Mouse (Mus musculus) lung, adult 2 months (tissue): ENCODE results near the gene Igsf21.

Experiments
- CTCF ChIP-seq: fragments of 200-500 bp; IDR thresholded peaks from 2 replicates; pipeline ENCODE4 v1.5.1; 2011; ENCODE audit warnings: mild to moderate bottlenecking, low read length, control low read depth; ENCODE audit not compliant: insufficient read depth
- POLR2A ChIP-seq: fragments of 200-500 bp; IDR thresholded peaks from 2 replicates; pipeline ENCODE4 v1.6.1; 2011; ENCODE audit warnings: low read depth, mild to moderate bottlenecking, control low read depth, low read length, borderline replicate concordance; ENCODE audit errors: extremely low read depth

DNA sequence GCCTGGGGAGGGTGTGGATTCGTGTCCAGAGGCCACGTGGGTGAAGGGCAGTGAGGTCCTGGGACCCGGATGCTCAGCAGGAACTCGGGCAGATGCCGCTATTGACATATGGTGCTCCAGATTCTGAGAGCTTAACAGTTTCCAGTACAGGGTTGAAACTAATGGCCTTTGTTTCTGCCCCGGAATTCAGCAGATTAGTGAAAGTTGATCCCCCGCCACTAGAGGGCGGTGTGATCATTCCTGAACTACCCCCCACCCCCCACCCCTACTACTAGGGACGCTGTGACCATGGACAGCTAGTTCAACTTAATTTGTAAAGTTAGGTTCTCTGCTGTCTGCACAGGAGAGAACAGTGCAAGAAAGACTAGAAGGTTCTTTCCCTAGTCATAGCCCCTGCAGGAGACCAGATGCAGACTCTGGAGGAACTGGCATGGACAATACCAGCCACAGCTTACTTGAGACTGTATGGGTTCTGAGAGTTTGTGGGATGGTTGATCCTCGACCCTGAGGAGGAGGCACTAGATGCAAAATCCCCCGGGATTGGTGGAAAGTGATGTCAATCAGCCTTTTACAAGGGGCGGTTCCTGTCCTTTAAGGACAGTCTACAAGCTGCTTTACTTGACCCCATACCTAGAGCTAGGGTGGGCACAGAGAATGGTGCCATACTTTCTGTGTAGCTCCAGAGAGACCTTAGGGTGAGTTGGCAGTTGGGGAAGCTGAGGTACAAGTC lies 157.7 kb downstream of the Igsf21 start:
- TF ChIP-seq CTCF (no peak), POLR2A (no peak)
